Mouse (Mus musculus) cerebellum, adult 8-10 months (tissue): ENCODE measurements around the gene Pbxip1.

Experiments
- DNase-seq: peaks from one replicate; pipeline ENCODE4 v3.0.0; 2022

Pbxip1 gene

GRCm38 (mm10) chr3:89486916-89487702 lies 50.6 kb downstream of the Pbxip1 start:
- no peak for DNase-seq

GRCm38 (mm10) chr3:89490790-89491189 lies 54.3 kb downstream of the Pbxip1 start:
- no peak for DNase-seq

GRCm38 (mm10) chr3:89491559-89491958 lies 55.1 kb downstream of the Pbxip1 start:
- DNase-seq: no peak

- no peak for DNase-seq
Measured at GRCm38 (mm10) chr3:89492701-89493151, 56.2 kb downstream of the Pbxip1 start.

- DNase-seq: no peak
Measured at GRCm38 (mm10) chr3:89494630-89495029, 58.1 kb downstream of the Pbxip1 start.

GRCm38 (mm10) chr3:89496366-89496765 lies 59.9 kb downstream of the Pbxip1 start:
- no peak for DNase-seq

- no peak for DNase-seq
Measured at GRCm38 (mm10) chr3:89499696-89500095, 63.2 kb downstream of the Pbxip1 start.
